Mouse (Mus musculus) intestine, embryonic 14.5 days (tissue): ENCODE measurements at regions not wholly inside any gene's neighbourhood (a gene's known extent, or its start where the extent isn't known, plus 50 kb on each side); places are given as distances from the start of the nearest gene placed in this dataset.

Experiments
- ATAC-seq: fragments of 200-750 bp; cut with Nextera tagmentation; replicated peaks from 2 replicates; pipeline ENCODE4 v1.8.0; 2017; ENCODE audit warnings: low read depth, moderate number of reproducible peaks, moderate TSS enrichment, moderate library complexity; ENCODE audit not compliant: low FRiP score, low TSS enrichment
- DNase-seq: peaks from one replicate; pipeline ENCODE4 v3.0.0-alpha.2; 2018; ENCODE audit warnings: low spot score
- H3K27ac ChIP-seq: fragments of 300-500 bp; sonication (generic); 2 replicates; pipeline ENCODE4 v1.5.1; 2014; ENCODE audit warnings: low read depth, mild to moderate bottlenecking, control low read depth
- H3K27me3 ChIP-seq: fragments of 300-500 bp; sonication (generic); replicated peaks from 2 replicates; pipeline ENCODE4 v1.6.1; 2014; ENCODE audit warnings: low read length, control low read depth; ENCODE audit not compliant: control insufficient read depth, insufficient read depth
- H3K36me3 ChIP-seq: fragments of 300-500 bp; sonication (generic); 2 replicates; pipeline ENCODE4 v1.6.1; 2014; ENCODE audit warnings: low read length, control low read depth; ENCODE audit not compliant: control insufficient read depth, insufficient read depth
- H3K4me1 ChIP-seq: fragments of 300-500 bp; sonication (generic); replicated peaks from 2 replicates; pipeline ENCODE4 v1.6.1; 2014; ENCODE audit warnings: low read length, control low read depth, mixed read lengths; ENCODE audit not compliant: control insufficient read depth, insufficient read depth
- H3K4me2 ChIP-seq: fragments of 300-500 bp; sonication (generic); 2 replicates; pipeline ENCODE4 v1.6.1; 2014; ENCODE audit warnings: low read length
- H3K4me3 ChIP-seq: fragments of 300-500 bp; sonication (generic); 2 replicates; pipeline ENCODE4 v1.5.1; 2014; ENCODE audit warnings: low read depth, low read length, control low read depth, mixed read lengths
- H3K9ac ChIP-seq: fragments of 300-500 bp; sonication (generic); 2 replicates; pipeline ENCODE4 v1.6.1; 2014; ENCODE audit warnings: mild to moderate bottlenecking, low read length
- H3K9me3 ChIP-seq: fragments of 300-500 bp; sonication (generic); 2 replicates; pipeline ENCODE4 v1.6.1; 2016; ENCODE audit warnings: low read length, control low read depth; ENCODE audit not compliant: control insufficient read depth
- WGBS: fragments of 180-500 bp; shearing (Covaris S2); extraction: QIAGEN DNeasy Blood & Tissue Kit; methylation state at CpG from one replicate; pipeline ENCODE4 v1.1.7; 2014; 5-methylcytosine and 5-hydroxymethylcytosine counted together

- Histone ChIP-seq H3K9me3 (no peaks in the 10 kb centered on the region), H3K4me2 (no peak overlapping the region), H3K4me3 (no peak overlapping the region), H3K27me3 (no peaks in the 10 kb centered on the region), H3K36me3 (no peaks in the 10 kb centered on the region), H3K27ac (no peak overlapping the region), H3K9ac (no peak overlapping the region), H3K4me1 (no peaks in the 10 kb centered on the region)
- ATAC-seq (no peak), DNase-seq (no peak)
- 48% methylated on average over 2 of the region's 2 CpGs for WGBS
Measured at GRCm38 (mm10) chr14:73999409-73999909, 338.4 kb downstream of the Gm21750 start.

- Histone ChIP-seq H3K9me3 (no peaks in the 10 kb centered on the region), H3K4me2 (no peak overlapping the region), H3K36me3 (no peaks in the 10 kb centered on the region), H3K9ac (no peak overlapping the region), H3K27me3 (no peaks in the 10 kb centered on the region), H3K4me3 (no peak overlapping the region), H3K4me1 (no peaks in the 10 kb centered on the region), H3K27ac (no peak overlapping the region)
- 92% methylated on average over 4 of the region's 4 CpGs for WGBS
- DNase-seq, result no peak
- no peak for ATAC-seq
Measured at GRCm38 (mm10) chr14:74006911-74007310, 345.9 kb downstream of the Gm21750 start.

GRCm38 (mm10) chr14:74011555-74011954 is 350.5 kb downstream of the Gm21750 start:
- Histone ChIP-seq H3K27me3 (no peaks in the 10 kb centered on the region), H3K27ac (no peak overlapping the region), H3K4me1 (no peaks in the 10 kb centered on the region), H3K9me3 (no peaks in the 10 kb centered on the region), H3K36me3 (no peaks in the 10 kb centered on the region), H3K4me2 (no peak overlapping the region), H3K4me3 (no peak overlapping the region), H3K9ac (no peak overlapping the region)
- no peak for DNase-seq
- ATAC-seq, result no peak
- 38% methylated on average over 1 of the region's 1 CpGs for WGBS

GRCm38 (mm10) chr14:74019421-74019820 is 358.4 kb downstream of the Gm21750 start:
- 57% methylated on average over 2 of the region's 2 CpGs for WGBS
- ATAC-seq, result no peak
- DNase-seq, result no peak

GRCm38 (mm10) chr14:74047009-74047694 is 386.1 kb downstream of the Gm21750 start:
- no peaks in the 10 kb centered on the region for H3K9me3 ChIP-seq
- DNase-seq, result no peak
- H3K36me3 ChIP-seq, result no peaks in the 10 kb centered on the region
- H3K4me3 ChIP-seq, result no peak overlapping the region
- H3K27me3 ChIP-seq, result no peaks in the 10 kb centered on the region
- no peak overlapping the region for H3K4me2 ChIP-seq
- ATAC-seq, result no peak
- 45% methylated on average over 5 of the region's 5 CpGs for WGBS
- H3K4me1 ChIP-seq, result no peaks in the 10 kb centered on the region
- no peak overlapping the region for H3K9ac ChIP-seq
- no peak overlapping the region for H3K27ac ChIP-seq

More at GRCm38 (mm10) chr14:74019421-74019820, 358.4 kb downstream of the Gm21750 start:
- Histone ChIP-seq H3K27ac (no peak overlapping the region), H3K4me1 (no peaks in the 10 kb centered on the region), H3K36me3 (no peaks in the 10 kb centered on the region), H3K27me3 (no peaks in the 10 kb centered on the region), H3K4me2 (no peak overlapping the region), H3K4me3 (no peak overlapping the region), H3K9me3 (no peaks in the 10 kb centered on the region), H3K9ac (no peak overlapping the region)

- DNase-seq (no peak), ATAC-seq (no peak)
- Histone ChIP-seq H3K4me1 (no peaks in the 10 kb centered on the region), H3K36me3 (no peaks in the 10 kb centered on the region), H3K4me2 (no peak overlapping the region), H3K9ac (no peak overlapping the region), H3K27ac (no peak overlapping the region), H3K9me3 (no peaks in the 10 kb centered on the region), H3K4me3 (no peak overlapping the region), H3K27me3 (no peaks in the 10 kb centered on the region)
- WGBS, result 77% methylated on average over 6 of the region's 6 CpGs
Measured at GRCm38 (mm10) chr14:74047695-74048280, 386.8 kb downstream of the Gm21750 start.

- no peak for DNase-seq
- no peak for ATAC-seq
- Histone ChIP-seq H3K4me2 (no peak overlapping the region), H3K9ac (no peak overlapping the region), H3K27me3 (no peaks in the 10 kb centered on the region), H3K4me1 (no peaks in the 10 kb centered on the region), H3K27ac (no peak overlapping the region), H3K4me3 (no peak overlapping the region), H3K9me3 (no peaks in the 10 kb centered on the region), H3K36me3 (no peaks in the 10 kb centered on the region)
- WGBS, result 73% methylated on average over 3 of the region's 3 CpGs
Measured at GRCm38 (mm10) chr14:74048386-74048785, 387.4 kb downstream of the Gm21750 start.

- Histone ChIP-seq H3K4me3 (no peak overlapping the region), H3K4me2 (no peak overlapping the region), H3K4me1 (no peaks in the 10 kb centered on the region), H3K27me3 (no peaks in the 10 kb centered on the region), H3K9ac (no peak overlapping the region), H3K9me3 (no peaks in the 10 kb centered on the region), H3K27ac (no peak overlapping the region), H3K36me3 (no peaks in the 10 kb centered on the region)
- DNase-seq (no peak), ATAC-seq (no peak)
Measured at GRCm38 (mm10) chr14:74066051-74066450, 405.0 kb downstream of the Gm21750 start.

- no peaks in the 10 kb centered on the region for H3K4me1 ChIP-seq
- H3K36me3 ChIP-seq, result no peaks in the 10 kb centered on the region
- no peak overlapping the region for H3K4me2 ChIP-seq
- H3K9ac ChIP-seq, result no peak overlapping the region
- H3K4me3 ChIP-seq, result no peak overlapping the region
- WGBS, result 30% methylated on average over 2 of the region's 2 CpGs
- no peak overlapping the region for H3K27ac ChIP-seq
- H3K9me3 ChIP-seq, result no peaks in the 10 kb centered on the region
- no peak for DNase-seq
- H3K27me3 ChIP-seq, result no peaks in the 10 kb centered on the region
- ATAC-seq, result no peak
Measured at GRCm38 (mm10) chr14:74093016-74093415, 432.0 kb downstream of the Gm21750 start.
